Mouse (Mus musculus): ENCODE measurements around the gene G6pdx. TPM values are rescaled to one million over a fixed set of nuclear protein-coding genes. Genes with fewer than 3 reads are reported as not detected.

G6pdx gene
- total RNA-seq, 2 experiments from 2014 or later = 6.7 to 8.0 TPM

Other genes starting within 250 kb of the G6pdx start
- gene Flna, start 179.4 kb downstream of the G6pdx start, total RNA-seq (2021) = 100 to 1,000 TPM; 157 to 168 TPM
- gene Emd, start 174.5 kb downstream of the G6pdx start, total RNA-seq (2021) = 10 to 100 TPM; 31.4 to 34.6 TPM
- gene Rpl10, start 158.4 kb downstream of the G6pdx start, total RNA-seq (2021) = 100 to 1,000 TPM; 153 to 191 TPM
- 10 to 100 TPM; 39.0 to 42.9 TPM for gene Taz, start 147.3 kb downstream of the G6pdx start, total RNA-seq (2021)
- gene Dnase1l1, start 146.9 kb downstream of the G6pdx start, total RNA-seq (2021) = 10 to 100 TPM; 13.2 to 13.3 TPM
- gene Atp6ap1, start 132.1 kb downstream of the G6pdx start, total RNA-seq (2021) = 100 to 1,000 TPM; 122 TPM
- gene Gdi1, start 124.2 kb downstream of the G6pdx start, total RNA-seq (2021) = 10 to 100 TPM; 77.6 to 90.8 TPM
- 10 to 100 TPM; 28.5 to 28.6 TPM for gene Fam50a, start 116.2 kb downstream of the G6pdx start, total RNA-seq (2021)
- gene Plxna3, start 100.1 kb downstream of the G6pdx start, total RNA-seq (2021) = 1 to 10 TPM in 1 of 2 experiments, under 1 TPM in 1; 0.98 to 1.1 TPM
- gene Lage3, start 75.6 kb downstream of the G6pdx start, total RNA-seq (2021) = 10 to 100 TPM; 34.7 to 38.3 TPM
- 10 to 100 TPM; 48.1 to 53.6 TPM for gene Ubl4a, start 56.0 kb downstream of the G6pdx start, total RNA-seq (2021)
- 1 to 10 TPM; 5.3 to 5.5 TPM for gene Slc10a3, start 55.8 kb downstream of the G6pdx start, total RNA-seq (2021)
- 10 to 100 TPM; 16.3 to 19.2 TPM for gene Fam3a, start 35.9 kb downstream of the G6pdx start, total RNA-seq (2021)
- gene Ikbkg, start 35.9 kb downstream of the G6pdx start, total RNA-seq (2021) = 10 to 100 TPM; 46.6 to 52.2 TPM
- not detected for gene Gm6880, start 52.2 kb upstream of the G6pdx start, total RNA-seq (2021)
- gene Olfr1326-ps1, start 145.7 kb upstream of the G6pdx start, total RNA-seq (2021) = not detected
- gene Olfr1325, start 163.5 kb upstream of the G6pdx start, total RNA-seq (2021) = not detected
- under 1 TPM; 0.10 to 0.12 TPM for gene Gm5640, start 216.4 kb upstream of the G6pdx start, total RNA-seq (2021)

Data from heart, postnatal 14 days (tissue).